Mouse (Mus musculus) spleen, postnatal 36 days (tissue): ENCODE measurements around the gene Alg12.
"Not testable (repeated sequence)": the region's sequence is repeated elsewhere in the genome, so short reads cannot be mapped to it uniquely, and the experiment has no call there.

Source experiments
- DNase-seq, 2 experiments: peaks; one replicate each; pipeline ENCODE4 v3.0.0; 2022; ENCODE audit warnings: low spot score in 2 of 2, mixed read lengths in 1 of 2

The Alg12 gene

GRCm38 (mm10) chr15:88792140-88792850 is 26.8 kb downstream of the Alg12 start:
- no peak for DNase-seq

- not testable (repeated sequence) for DNase-seq
Measured at GRCm38 (mm10) chr15:88774630-88775029, 44.5 kb downstream of the Alg12 start.

GRCm38 (mm10) chr15:88768537-88768936 is 50.6 kb downstream of the Alg12 start:
- no peak for DNase-seq

GRCm38 (mm10) chr15:88766139-88766538 is 53.0 kb downstream of the Alg12 start:
- DNase-seq = not testable (repeated sequence)

GRCm38 (mm10) chr15:88761551-88761950 is 57.6 kb downstream of the Alg12 start:
- peak; percentile 11 to 45 for DNase-seq

GRCm38 (mm10) chr15:88758061-88758460 is 61.1 kb downstream of the Alg12 start:
- DNase-seq = no peak

GRCm38 (mm10) chr15:88755761-88756160 is 63.4 kb downstream of the Alg12 start:
- no peak for DNase-seq
